Mouse (Mus musculus): ENCODE data around the gene Gm17334. TPM values are rescaled to one million over a fixed set of nuclear protein-coding genes. Genes with fewer than 3 reads are reported as not detected.

Gene Gm17334
- not detected in 2 replicates for polyA plus RNA-seq (2015; fragmentation: Nextera tagmentation; extraction: Ambion mirVana)

DNA sequence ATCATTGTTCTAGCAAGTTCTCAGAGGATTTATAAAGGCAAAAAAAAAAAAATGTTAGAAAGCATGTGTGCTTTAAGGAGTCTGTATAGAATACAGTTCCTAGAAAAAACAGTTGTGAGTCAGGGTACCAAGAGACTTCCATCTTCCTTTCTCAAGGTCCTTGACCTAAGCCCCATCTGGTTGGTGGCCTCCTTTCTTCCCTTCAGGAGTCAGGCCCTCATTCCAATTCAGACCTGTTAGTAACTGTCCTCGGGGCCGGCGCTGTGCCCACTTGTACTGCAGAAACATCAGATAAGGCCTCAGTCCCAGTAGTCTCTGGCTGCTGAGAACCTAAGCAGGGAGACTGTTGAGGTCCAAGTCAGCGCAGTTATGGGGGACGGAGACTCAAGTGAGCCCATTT is at the start of gene Gm17334:
Gene Gm17334, minus strand, starts transcription at position 101 of the 400 bp plus-strand sequence.
- no peak for ATAC-seq
- no peak within 1 kb of the TSS for H3K9ac ChIP-seq (ENCODE audit: low read depth, low read length)
- H3K36me3 ChIP-seq (ENCODE audit: control insufficient read depth, insufficient read depth, low read length) = no peaks in the 10 kb centered on the region
- peaks cover 11% of the 10 kb centered on the region for H3K27me3 ChIP-seq (ENCODE audit: control insufficient read depth, insufficient read depth, low read depth, low read length)
- no peak within 1 kb of the TSS for H3K27ac ChIP-seq (ENCODE audit: low read length)
- H3K4me1 ChIP-seq (ENCODE audit: control insufficient read depth, insufficient read depth, low read length) = peaks cover 8% of the 10 kb centered on the region
- H3K4me3 ChIP-seq (ENCODE audit: low read depth, low read length) = no peak within 1 kb of the TSS
- H3K4me2 ChIP-seq (ENCODE audit: low read length) = no peak within 1 kb of the TSS
- WGBS = 90% methylated on average over 5 of the region's 5 CpGs
- H3K9me3 ChIP-seq (replicated peaks; ENCODE audit: control insufficient read depth, low read length, poor library complexity, severe bottlenecking) = no peaks in the 10 kb centered on the region

DNA sequence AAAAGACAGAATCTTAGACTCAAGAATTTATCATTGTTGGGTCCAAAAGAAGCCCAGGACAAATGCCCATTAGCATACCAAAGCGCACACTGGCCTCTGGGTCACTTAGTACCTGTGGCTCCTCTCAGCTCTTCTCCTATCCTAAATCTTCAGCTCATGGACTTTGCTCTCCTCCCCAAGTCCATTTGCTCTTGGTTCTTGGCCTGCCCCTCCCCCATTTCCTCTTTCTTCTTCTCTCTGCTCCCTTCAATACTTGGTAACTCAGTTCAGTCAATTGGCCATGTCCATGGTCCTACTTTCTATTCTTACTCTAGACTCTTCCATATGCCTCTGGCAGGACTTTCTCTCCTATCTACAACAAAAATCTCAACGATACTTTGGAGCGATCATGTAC is 49.0 kb upstream of the Gm17334 start:
- Histone ChIP-seq H3K27ac (ENCODE audit: low read length) (no peak overlapping the region), H3K4me2 (ENCODE audit: low read length) (no peak overlapping the region), H3K27me3 (ENCODE audit: control insufficient read depth, insufficient read depth, low read depth, low read length) (no peaks in the 10 kb centered on the region), H3K9me3 (replicated peaks; ENCODE audit: control insufficient read depth, low read length, poor library complexity, severe bottlenecking) (no peaks in the 10 kb centered on the region), H3K36me3 (ENCODE audit: control insufficient read depth, insufficient read depth, low read length) (no peaks in the 10 kb centered on the region), H3K4me3 (ENCODE audit: low read depth, low read length) (no peak overlapping the region), H3K4me1 (ENCODE audit: control insufficient read depth, insufficient read depth, low read length) (no peaks in the 10 kb centered on the region), H3K9ac (ENCODE audit: low read depth, low read length) (no peak overlapping the region)
- 96% methylated on average over 3 of the region's 3 CpGs for WGBS
- ATAC-seq = no peak

DNA sequence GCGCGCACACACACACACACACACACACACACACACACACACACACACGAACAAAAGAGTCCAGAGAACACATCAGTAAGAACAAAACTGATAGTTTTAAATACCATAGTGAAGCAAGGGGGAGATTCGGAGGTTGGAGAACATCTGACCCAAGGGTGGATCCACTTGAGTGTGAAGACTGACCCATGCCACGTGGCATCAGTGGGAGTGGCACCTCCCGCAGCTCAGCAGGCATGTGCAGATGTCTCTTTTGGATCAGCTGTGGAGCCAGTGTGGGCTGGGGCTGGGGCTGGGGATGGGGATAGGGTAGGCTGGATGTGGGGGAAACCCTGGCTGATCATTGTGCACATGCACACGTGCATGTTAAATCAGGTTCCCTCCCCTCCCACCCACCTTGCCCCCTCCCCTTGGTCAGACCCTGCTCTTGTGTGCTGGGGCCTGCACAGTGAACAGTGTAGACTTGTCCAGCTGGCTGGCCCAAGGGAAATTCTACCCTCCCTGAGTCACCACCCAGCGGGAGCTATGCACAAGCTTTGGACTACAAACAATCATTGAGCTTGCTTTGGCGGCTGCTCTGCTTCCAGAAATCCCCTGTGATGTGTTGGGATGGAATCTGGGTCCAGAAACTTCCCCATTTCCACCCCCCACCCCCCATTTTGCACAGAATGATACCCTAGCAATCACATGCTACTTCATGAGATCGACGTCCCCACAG is 48.4 kb upstream of the Gm17334 start:
- Histone ChIP-seq H3K27ac (ENCODE audit: low read length) (no peak overlapping the region), H3K4me2 (ENCODE audit: low read length) (no peak overlapping the region), H3K9ac (ENCODE audit: low read depth, low read length) (no peak overlapping the region), H3K27me3 (ENCODE audit: control insufficient read depth, insufficient read depth, low read depth, low read length) (no peaks in the 10 kb centered on the region), H3K36me3 (ENCODE audit: control insufficient read depth, insufficient read depth, low read length) (no peaks in the 10 kb centered on the region), H3K4me1 (ENCODE audit: control insufficient read depth, insufficient read depth, low read length) (no peaks in the 10 kb centered on the region), H3K4me3 (ENCODE audit: low read depth, low read length) (no peak overlapping the region), H3K9me3 (replicated peaks; ENCODE audit: control insufficient read depth, low read length, poor library complexity, severe bottlenecking) (no peaks in the 10 kb centered on the region)
- 85% methylated on average over 11 of the region's 11 CpGs for WGBS
- ATAC-seq = no peak

DNA sequence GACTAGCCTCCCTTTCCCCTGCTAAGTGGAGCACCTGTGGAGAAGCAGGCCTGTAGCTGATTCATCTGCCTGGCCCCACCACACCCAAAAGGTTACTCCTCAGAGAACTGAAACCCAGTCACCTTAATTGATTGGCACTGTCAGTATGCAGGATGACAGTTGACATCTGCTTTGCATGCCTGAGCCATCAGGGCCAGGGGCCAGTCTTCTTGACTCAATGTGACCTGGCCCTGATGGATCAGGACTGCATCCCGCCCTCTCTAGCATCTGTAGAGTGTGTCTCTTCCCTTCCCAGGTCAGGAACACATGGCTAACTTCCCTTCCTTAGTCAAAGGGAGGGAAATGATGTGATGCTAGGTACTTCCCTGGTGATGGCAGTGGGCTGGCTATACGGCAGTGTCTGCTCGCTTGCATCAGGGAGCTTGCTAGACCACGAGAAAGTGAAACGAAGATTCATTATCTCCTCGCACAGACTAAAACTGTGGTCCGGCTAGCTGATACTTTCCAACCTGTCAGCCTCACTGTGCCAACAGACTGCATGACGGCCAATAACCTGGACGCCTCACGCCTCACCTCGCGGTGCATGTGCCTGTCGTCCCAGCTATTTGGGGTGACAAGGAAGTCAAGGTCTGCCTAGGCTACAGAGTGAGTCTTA is 47.7 kb upstream of the Gm17334 start:
- no peaks in the 10 kb centered on the region for H3K4me1 ChIP-seq (ENCODE audit: control insufficient read depth, insufficient read depth, low read length)
- no peak overlapping the region for H3K9ac ChIP-seq (ENCODE audit: low read depth, low read length)
- 93% methylated on average over 13 of the region's 13 CpGs for WGBS
- no peak overlapping the region for H3K4me2 ChIP-seq (ENCODE audit: low read length)
- no peaks in the 10 kb centered on the region for H3K9me3 ChIP-seq (replicated peaks; ENCODE audit: control insufficient read depth, low read length, poor library complexity, severe bottlenecking)
- H3K27me3 ChIP-seq (ENCODE audit: control insufficient read depth, insufficient read depth, low read depth, low read length) = no peaks in the 10 kb centered on the region
- no peaks in the 10 kb centered on the region for H3K36me3 ChIP-seq (ENCODE audit: control insufficient read depth, insufficient read depth, low read length)
- H3K4me3 ChIP-seq (ENCODE audit: low read depth, low read length) = no peak overlapping the region
- ATAC-seq = no peak
- no peak overlapping the region for H3K27ac ChIP-seq (ENCODE audit: low read length)

DNA sequence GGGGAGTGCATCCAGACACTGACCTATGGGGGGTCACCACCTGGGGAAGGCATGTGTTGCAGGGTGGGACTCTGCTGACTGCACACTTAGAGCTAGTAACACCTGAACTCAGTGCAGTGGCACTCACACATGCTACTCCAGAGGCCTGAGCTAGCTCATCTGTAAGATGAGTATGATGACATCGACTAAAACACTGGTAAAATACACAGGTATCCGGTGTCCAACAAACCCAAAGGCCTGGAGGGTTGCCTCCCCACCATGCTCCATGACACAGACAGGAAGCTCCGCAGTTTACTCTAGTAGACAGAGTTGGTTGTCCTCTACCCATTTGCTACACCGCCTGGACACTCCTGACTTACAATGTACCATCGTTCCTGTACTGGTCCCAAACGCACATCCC is 46.5 kb upstream of the Gm17334 start:
- Histone ChIP-seq H3K9ac (ENCODE audit: low read depth, low read length) (no peak overlapping the region), H3K36me3 (ENCODE audit: control insufficient read depth, insufficient read depth, low read length) (no peaks in the 10 kb centered on the region), H3K4me3 (ENCODE audit: low read depth, low read length) (no peak overlapping the region), H3K27me3 (ENCODE audit: control insufficient read depth, insufficient read depth, low read depth, low read length) (no peaks in the 10 kb centered on the region), H3K27ac (ENCODE audit: low read length) (no peak overlapping the region), H3K9me3 (replicated peaks; ENCODE audit: control insufficient read depth, low read length, poor library complexity, severe bottlenecking) (no peaks in the 10 kb centered on the region), H3K4me1 (ENCODE audit: control insufficient read depth, insufficient read depth, low read length) (no peaks in the 10 kb centered on the region), H3K4me2 (ENCODE audit: low read length) (no peak overlapping the region)
- 91% methylated on average over 6 of the region's 6 CpGs for WGBS
- no peak for ATAC-seq

DNA sequence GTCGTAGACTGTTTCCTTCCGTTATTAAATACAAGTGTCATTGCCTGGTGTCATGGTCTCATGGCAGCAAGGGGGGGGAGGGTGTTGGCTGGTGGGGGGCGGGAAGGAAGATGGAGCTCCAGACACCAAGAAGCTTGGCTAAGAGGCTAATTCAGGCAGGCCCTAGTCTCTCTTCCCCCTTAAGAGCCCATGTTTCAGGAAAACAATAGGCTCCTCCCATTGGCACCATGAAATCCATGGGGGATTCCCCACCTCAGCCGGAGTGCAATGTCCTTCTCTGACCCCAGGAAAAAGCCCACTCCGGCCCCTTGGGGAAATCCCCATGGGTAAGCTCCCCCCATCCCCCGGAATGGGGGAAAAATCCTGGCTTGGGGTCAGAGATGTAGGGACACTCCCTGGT is 45.8 kb upstream of the Gm17334 start:
- Histone ChIP-seq H3K4me2 (ENCODE audit: low read length) (no peak overlapping the region), H3K36me3 (ENCODE audit: control insufficient read depth, insufficient read depth, low read length) (no peaks in the 10 kb centered on the region), H3K9ac (ENCODE audit: low read depth, low read length) (no peak overlapping the region), H3K9me3 (replicated peaks; ENCODE audit: control insufficient read depth, low read length, poor library complexity, severe bottlenecking) (no peaks in the 10 kb centered on the region), H3K27me3 (ENCODE audit: control insufficient read depth, insufficient read depth, low read depth, low read length) (no peaks in the 10 kb centered on the region), H3K4me3 (ENCODE audit: low read depth, low read length) (no peak overlapping the region), H3K27ac (ENCODE audit: low read length) (no peak overlapping the region), H3K4me1 (ENCODE audit: control insufficient read depth, insufficient read depth, low read length) (no peaks in the 10 kb centered on the region)
- WGBS = 59% methylated on average over 6 of the region's 6 CpGs
- no peak for ATAC-seq

DNA sequence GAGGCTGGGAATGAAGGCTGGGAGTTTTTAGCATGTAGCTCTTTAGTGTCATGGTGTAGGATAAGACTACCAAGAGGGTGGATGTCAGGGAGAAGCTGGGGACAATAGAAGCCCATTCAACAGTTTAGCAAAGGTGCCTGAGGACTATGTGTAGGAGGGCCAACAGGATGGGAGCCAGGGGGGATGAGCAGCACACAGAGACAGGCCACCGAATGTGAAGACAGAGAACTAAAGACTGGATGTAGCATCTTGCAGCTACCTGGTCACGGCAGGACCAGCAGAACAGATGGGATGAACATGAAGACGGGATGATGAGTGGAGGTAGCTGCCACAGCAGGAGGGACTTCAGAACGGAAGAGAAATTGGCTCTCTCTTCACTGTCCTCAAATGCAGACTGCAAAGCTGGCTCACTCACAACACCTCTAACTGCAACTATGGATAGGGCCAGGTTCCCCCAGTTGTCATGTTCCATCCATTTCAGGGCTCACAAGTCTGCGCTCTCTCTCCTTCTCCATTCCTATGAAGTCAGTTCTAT is 43.9 kb upstream of the Gm17334 start:
- Histone ChIP-seq H3K27me3 (ENCODE audit: control insufficient read depth, insufficient read depth, low read depth, low read length) (no peaks in the 10 kb centered on the region), H3K9ac (ENCODE audit: low read depth, low read length) (no peak overlapping the region), H3K4me3 (ENCODE audit: low read depth, low read length) (no peak overlapping the region), H3K36me3 (ENCODE audit: control insufficient read depth, insufficient read depth, low read length) (no peaks in the 10 kb centered on the region), H3K9me3 (replicated peaks; ENCODE audit: control insufficient read depth, low read length, poor library complexity, severe bottlenecking) (no peaks in the 10 kb centered on the region), H3K4me1 (ENCODE audit: control insufficient read depth, insufficient read depth, low read length) (no peaks in the 10 kb centered on the region), H3K27ac (ENCODE audit: low read length) (no peak overlapping the region), H3K4me2 (ENCODE audit: low read length) (no peak overlapping the region)
- WGBS = 94% methylated on average over 5 of the region's 5 CpGs
- no peak for ATAC-seq

DNA sequence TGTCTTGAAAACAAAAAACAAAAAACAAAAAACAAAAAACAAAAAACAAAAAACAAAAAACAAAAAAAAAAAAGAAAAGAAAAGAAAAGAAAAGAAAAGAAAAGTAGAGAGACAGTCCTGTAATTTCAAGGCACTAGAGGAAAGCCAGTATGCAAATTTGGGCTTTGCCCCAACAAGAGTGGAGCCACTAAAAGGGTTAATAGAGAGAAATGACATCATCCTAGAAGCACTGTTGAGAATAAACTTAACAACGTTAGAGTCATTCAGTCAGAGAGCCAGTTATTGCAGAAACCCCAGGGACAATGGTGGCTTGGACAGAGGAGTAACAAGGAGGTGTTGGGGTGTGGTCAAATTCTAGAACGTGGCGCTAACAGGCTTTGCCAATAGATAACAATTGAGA is 41.8 kb upstream of the Gm17334 start:
- no peak for ATAC-seq

More for the DNA sequence above, 41.8 kb upstream of the Gm17334 start:
- Histone ChIP-seq H3K27ac (ENCODE audit: low read length) (no peak overlapping the region), H3K36me3 (ENCODE audit: control insufficient read depth, insufficient read depth, low read length) (no peaks in the 10 kb centered on the region), H3K9me3 (replicated peaks; ENCODE audit: control insufficient read depth, low read length, poor library complexity, severe bottlenecking) (no peaks in the 10 kb centered on the region), H3K9ac (ENCODE audit: low read depth, low read length) (no peak overlapping the region), H3K4me1 (ENCODE audit: control insufficient read depth, insufficient read depth, low read length) (no peaks in the 10 kb centered on the region), H3K27me3 (ENCODE audit: control insufficient read depth, insufficient read depth, low read depth, low read length) (no peaks in the 10 kb centered on the region), H3K4me2 (ENCODE audit: low read length) (no peak overlapping the region), H3K4me3 (ENCODE audit: low read depth, low read length) (no peak overlapping the region)
- 64% methylated on average over 3 of the region's 3 CpGs for WGBS
